Mouse (Mus musculus): ENCODE data around the gene Ttc4.
A peak's percentile ranks its signal among the peaks of the same experiment; 100 is the strongest.

Gene Ttc4

GRCm38 (mm10) chr4:106650833-106651527 is 27.8 kb downstream of the Ttc4 start, which contains the start of gene Pars2:
Gene Pars2 (plus strand): TSS chr4:106651069.
- peak; percentile 98 for DNase-seq

GRCm38 (mm10) chr4:106647137-106647536 is 31.6 kb downstream of the Ttc4 start:
- DNase-seq: no peak

GRCm38 (mm10) chr4:106645797-106646196 is 32.9 kb downstream of the Ttc4 start:
- no peak for DNase-seq

GRCm38 (mm10) chr4:106644218-106644610 is 34.5 kb downstream of the Ttc4 start:
- DNase-seq: no peak

- DNase-seq: no peak
Observed at GRCm38 (mm10) chr4:106643483-106644217, 35.1 kb downstream of the Ttc4 start.

- DNase-seq: no peak
Observed at GRCm38 (mm10) chr4:106634086-106634479, 44.7 kb downstream of the Ttc4 start.

GRCm38 (mm10) chr4:106633281-106634085 is 45.3 kb downstream of the Ttc4 start:
- DNase-seq: no peak

- no peak for DNase-seq
Observed at GRCm38 (mm10) chr4:106632313-106632712, 46.4 kb downstream of the Ttc4 start.

- DNase-seq: peak; percentile 73 to 81
Observed at GRCm38 (mm10) chr4:106630333-106631220, 48.2 kb downstream of the Ttc4 start.

- no peak for DNase-seq
Observed at GRCm38 (mm10) chr4:106629374-106629773, 49.4 kb downstream of the Ttc4 start.

- no peak for DNase-seq
Observed at GRCm38 (mm10) chr4:106628650-106629360, 49.9 kb downstream of the Ttc4 start.

GRCm38 (mm10) chr4:106627809-106628208 is 50.9 kb downstream of the Ttc4 start:
- no peak for DNase-seq

GRCm38 (mm10) chr4:106624271-106624670 is 54.5 kb downstream of the Ttc4 start:
- DNase-seq: no peak

GRCm38 (mm10) chr4:106622712-106623111 is 56.0 kb downstream of the Ttc4 start:
- DNase-seq: no peak

- DNase-seq: no peak
Observed at GRCm38 (mm10) chr4:106622030-106622493, 56.7 kb downstream of the Ttc4 start, which contains the start of gene Ttc22. Gene Ttc22 (plus strand): TSS chr4:106622432.

GRCm38 (mm10) chr4:106621428-106621827 is 57.3 kb downstream of the Ttc4 start:
- DNase-seq: no peak

GRCm38 (mm10) chr4:106618898-106619297 is 59.8 kb downstream of the Ttc4 start:
- no peak for DNase-seq

GRCm38 (mm10) chr4:106617056-106617455 is 61.7 kb downstream of the Ttc4 start, which contains the start of gene Lexm:
Gene Lexm (minus strand): TSS chr4:106617241.
- no peak for DNase-seq

GRCm38 (mm10) chr4:106615637-106616036 is 63.1 kb downstream of the Ttc4 start:
- no peak for DNase-seq

- DNase-seq: no peak
Observed at GRCm38 (mm10) chr4:106614881-106615280, 63.9 kb downstream of the Ttc4 start.

GRCm38 (mm10) chr4:106614180-106614797 is 64.5 kb downstream of the Ttc4 start:
- DNase-seq: peak; percentile 53 to 71
